Mouse (Mus musculus) C2C12 (cell line): ENCODE measurements around the gene Scyl1.

Experiments
- CEBPB ChIP-seq: IDR thresholded peaks from one replicate; pipeline ENCODE4 v1.6.1; 2011; ENCODE audit warnings: low read depth, mild to moderate bottlenecking, control low read depth, moderate library complexity
- CTCF ChIP-seq: IDR thresholded peaks from one replicate; pipeline ENCODE4 v1.5.1; 2011; ENCODE audit not compliant: control insufficient read depth, insufficient read depth, insufficient read length
- FOSL1 ChIP-seq: IDR thresholded peaks from one replicate; pipeline ENCODE4 v1.8.0; 2011; ENCODE audit warnings: mild to moderate bottlenecking, low read length; ENCODE audit not compliant: poor library complexity, insufficient read depth, severe bottlenecking
- MAX ChIP-seq: IDR thresholded peaks from one replicate; pipeline ENCODE4 v1.6.1; 2011; ENCODE audit warnings: mild to moderate bottlenecking, control low read depth
- MYOD1 ChIP-seq: IDR thresholded peaks from one replicate; pipeline ENCODE4 v1.6.1; 2011; ENCODE audit warnings: low read depth; ENCODE audit not compliant: control insufficient read depth, insufficient read length
- MYOG ChIP-seq: IDR thresholded peaks from one replicate; pipeline ENCODE4 v1.6.1; 2011; ENCODE audit not compliant: control insufficient read depth, insufficient read length; ENCODE audit errors: extremely low read depth
- USF1 ChIP-seq: IDR thresholded peaks from one replicate; pipeline ENCODE4 v1.6.1; 2011; ENCODE audit warnings: low read depth, mild to moderate bottlenecking, control low read depth, moderate library complexity

DNA sequence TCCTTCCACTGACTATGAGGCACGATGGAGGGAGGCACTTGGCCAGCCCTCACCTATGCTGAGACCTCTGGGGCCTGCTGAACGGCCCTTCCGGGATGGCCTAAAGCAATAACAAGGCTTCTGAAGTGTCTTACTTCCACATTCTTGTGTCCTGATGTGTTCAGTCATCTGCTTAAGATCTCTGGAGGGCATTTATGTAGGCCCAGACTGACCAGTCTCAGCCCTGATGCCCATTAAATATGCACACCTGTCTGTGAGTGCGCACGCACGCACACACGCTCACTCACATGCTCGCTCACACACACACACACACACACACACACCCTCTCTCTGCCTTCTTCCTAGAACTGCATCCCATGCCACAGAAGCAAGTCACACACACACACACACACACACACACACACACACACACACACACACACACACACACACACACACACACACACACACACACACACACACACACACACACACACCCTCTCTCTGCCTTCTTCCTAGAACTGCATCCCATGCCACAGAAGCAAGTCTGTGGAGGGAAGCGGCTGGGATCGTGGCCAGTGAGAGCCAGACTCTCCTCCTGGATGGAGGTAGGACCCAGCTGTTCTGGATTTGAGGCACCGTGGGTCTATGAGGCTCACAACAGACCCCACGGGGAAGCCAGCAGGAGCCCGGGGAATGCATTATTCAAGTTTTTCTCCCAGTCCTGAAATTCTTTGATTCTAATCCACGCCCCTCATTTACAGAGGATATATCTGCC lies 37.9 kb upstream of the Scyl1 start:
- no peak for TF ChIP-seq CTCF
- TF ChIP-seq CEBPB, result no peak
- no peak for TF ChIP-seq MAX
- no peak for TF ChIP-seq USF1
- TF ChIP-seq MYOD1, result peak; percentile 74
- no peak for TF ChIP-seq FOSL1
- TF ChIP-seq MYOG, result no peak
